Mouse (Mus musculus): ENCODE results near the gene Pcx.

DNA sequence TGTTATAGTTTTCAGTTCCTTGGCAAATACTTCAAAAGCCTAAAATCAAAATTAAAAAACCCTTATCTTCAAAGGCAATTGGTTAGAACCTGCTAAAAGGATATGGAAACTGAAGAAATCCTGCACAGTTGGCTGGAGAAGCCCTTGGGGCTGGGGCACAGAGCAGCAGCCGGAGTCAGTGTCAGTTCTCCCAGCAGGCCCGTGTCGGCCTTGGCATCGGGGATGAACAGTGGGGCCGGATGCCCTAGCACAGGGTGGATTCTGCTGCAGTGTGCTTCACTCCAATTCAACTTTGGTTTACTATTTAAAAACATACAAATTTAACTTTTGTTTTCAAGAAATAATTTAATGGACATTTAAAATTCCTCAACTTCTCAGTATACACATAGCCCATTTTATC, 147.9 kb downstream of the Pcx start:
- TF ChIP-seq CTCF (IDR thresholded peaks at IDR 0.05; ENCODE audit: borderline replicate concordance, insufficient read depth, low read depth, low read length) = no peak
- no peak for TF ChIP-seq POLR2A (IDR thresholded peaks at IDR 0.05; ENCODE audit: borderline replicate concordance, insufficient read depth, low read length)

All from cerebellum, adult 2 months (tissue).